Mouse (Mus musculus): ENCODE measurements around the gene Atg4a-ps.
A peak's percentile ranks its signal among the peaks of the same experiment; 100 is the strongest.

Gene Atg4a-ps

GRCm38 (mm10) chr3:103626481-103626880, 19.4 kb downstream of the Atg4a-ps start:
- no peak for DNase-seq

DNA sequence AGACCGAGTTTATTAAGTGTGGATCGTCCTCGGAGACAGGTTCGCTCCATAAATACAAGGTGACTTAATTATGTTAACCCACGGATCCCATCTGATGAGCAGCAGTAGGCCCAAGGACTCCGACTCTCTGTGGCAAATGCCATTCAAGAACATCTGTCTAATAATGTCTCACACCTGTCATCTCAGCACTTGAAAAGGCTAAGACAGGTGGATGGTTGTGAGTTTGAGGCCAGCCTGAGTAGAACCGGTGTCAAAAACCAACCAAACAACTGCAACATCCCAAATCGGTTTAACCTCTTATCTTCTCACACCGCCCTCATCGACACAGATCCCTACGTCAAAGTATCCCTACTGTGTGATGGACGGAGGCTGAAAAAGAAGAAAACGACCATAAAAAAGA, 20.7 kb downstream of the Atg4a-ps start:
- DNase-seq: no peak

GRCm38 (mm10) chr3:103624591-103625051, 21.2 kb downstream of the Atg4a-ps start:
- no peak for DNase-seq

DNA sequence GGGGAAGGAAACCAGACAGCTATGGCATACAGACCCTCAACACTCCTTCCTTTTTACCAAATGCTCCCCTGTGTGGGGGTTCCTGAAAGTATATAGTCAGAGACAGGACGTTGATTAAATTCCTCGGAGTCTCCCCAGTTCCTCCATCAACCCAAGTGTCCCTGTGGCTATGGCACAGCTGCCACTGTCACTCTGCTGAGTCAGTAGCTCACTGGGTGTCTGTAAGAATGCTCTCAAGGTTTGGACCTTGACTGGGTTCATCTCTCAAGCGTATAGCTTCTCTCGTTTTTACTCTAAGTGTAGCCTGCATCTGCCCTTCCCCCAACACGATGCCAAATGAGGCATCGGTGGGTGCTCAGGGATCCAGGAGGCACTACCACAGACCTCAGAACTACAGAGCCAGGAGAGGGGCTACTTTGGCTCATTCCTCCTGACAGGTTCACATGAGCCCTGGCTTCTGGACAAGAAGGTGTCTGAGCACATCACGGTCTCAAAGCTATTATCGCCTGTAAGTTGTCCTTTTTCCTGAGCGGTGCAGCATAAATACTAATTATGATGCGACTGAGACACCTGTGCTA, 21.9 kb downstream of the Atg4a-ps start:
- DNase-seq: no peak

- no peak for DNase-seq
These were observed 25.8 kb downstream of the Atg4a-ps start for GRCm38 (mm10) chr3:103620101-103620500.

DNA sequence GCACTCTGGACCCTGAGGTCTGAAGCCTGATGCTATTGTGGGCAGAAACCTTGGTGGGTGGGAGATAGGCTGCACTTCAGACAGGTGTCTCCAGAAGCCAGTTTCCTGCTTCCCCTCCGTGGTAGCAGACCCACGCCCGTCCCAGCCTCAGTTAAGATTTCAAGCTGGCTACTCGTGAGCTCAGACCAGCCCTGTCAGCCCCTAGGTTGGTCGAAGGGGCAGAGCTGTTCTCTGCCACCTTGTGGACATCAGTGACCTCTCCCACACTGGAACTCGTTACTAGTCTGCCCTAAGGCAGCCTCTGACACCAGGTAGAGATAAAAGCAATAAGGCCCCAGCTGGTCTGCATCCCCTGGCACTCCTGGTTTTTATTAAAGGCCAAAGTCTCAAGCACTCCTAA, 28.9 kb downstream of the Atg4a-ps start:
- no peak for DNase-seq

DNA sequence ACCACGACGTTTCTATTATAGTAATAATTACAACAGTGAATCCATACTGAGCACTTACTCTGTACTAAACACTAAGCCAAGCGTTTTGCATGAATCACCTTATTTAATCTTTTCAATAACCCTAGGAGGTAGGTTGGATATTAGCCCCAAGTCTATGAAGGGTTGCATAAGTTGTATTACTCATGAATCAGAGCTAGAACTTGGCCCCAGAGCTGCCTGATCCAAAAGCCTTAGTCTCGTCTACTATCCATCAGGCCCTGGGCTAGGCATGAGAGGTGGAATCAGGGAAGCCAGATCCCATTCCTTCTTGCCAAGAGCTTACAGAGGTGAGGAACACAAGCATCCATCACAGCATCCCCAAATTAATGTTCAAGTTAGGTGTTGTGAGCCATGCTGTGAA, 30.2 kb downstream of the Atg4a-ps start:
- DNase-seq: no peak

- DNase-seq: no peak
These were observed 33.1 kb downstream of the Atg4a-ps start for GRCm38 (mm10) chr3:103612636-103613355.

- no peak for DNase-seq
These were observed 35.6 kb downstream of the Atg4a-ps start for GRCm38 (mm10) chr3:103610231-103610630.

GRCm38 (mm10) chr3:103606660-103607595, 38.9 kb downstream of the Atg4a-ps start:
- DNase-seq: no peak

DNA sequence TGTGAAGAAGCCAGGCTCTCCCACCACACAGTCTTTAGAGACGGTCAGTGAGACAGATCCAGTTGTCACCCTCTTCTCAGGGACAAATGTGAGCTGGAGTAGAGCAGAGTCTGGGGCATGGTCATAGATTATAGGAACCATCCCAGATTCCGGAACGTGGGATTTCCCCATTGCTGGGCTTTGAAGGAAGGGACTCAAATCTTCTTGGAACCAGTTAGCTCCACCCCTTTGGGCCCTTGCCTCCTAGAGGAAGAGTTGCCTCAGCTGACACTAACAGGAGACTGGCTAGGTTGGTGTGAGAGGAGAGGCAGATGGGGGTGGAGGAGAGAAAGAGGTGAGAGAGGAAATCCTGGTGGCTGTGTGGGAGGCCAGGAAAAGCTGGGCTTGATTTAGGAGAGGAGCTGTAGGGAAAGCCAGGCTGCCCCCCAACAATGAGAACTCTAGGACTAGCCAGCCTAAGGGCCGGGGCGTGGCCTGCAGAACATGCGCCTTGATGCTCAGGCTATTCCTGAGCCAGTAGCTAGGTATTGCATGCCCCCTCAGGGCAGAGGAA, 39.7 kb downstream of the Atg4a-ps start:
- DNase-seq: no peak

- DNase-seq: no peak
These were observed 44.3 kb downstream of the Atg4a-ps start for GRCm38 (mm10) chr3:103601561-103601960.

GRCm38 (mm10) chr3:103601011-103601410, 44.9 kb downstream of the Atg4a-ps start:
- DNase-seq: peak; percentile 35

GRCm38 (mm10) chr3:103597586-103597985, 48.3 kb downstream of the Atg4a-ps start:
- no peak for DNase-seq

DNA sequence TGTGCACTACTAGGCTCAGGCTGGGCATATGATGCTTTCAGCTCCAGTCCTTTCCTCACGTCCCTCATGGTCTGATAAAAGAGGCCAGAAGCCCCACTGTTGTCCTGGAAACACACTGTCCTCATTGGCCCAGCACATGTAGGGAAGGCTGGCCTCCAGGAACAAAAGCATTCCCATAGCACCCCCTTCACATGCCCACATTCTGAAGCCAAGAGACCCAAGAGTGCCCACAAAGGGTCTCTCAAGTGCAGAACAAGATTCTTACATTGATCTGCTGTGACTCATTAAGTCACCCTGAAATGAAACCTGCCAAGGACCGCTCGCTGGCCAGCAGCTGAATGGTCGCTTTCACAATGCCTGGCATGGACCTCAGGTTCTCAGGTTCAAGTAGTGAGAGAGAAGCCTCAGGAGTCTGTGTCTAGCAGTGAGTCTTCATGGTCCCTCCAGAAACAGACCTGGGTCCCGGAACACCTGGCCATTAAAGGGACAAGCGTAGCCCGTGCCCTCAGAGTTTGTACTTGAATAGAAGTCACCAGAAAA, 50.5 kb downstream of the Atg4a-ps start:
- DNase-seq: no peak

All from right cerebral cortex, postnatal 25 days (tissue).